Mouse (Mus musculus): ENCODE results near the gene Gpr89.

DNA sequence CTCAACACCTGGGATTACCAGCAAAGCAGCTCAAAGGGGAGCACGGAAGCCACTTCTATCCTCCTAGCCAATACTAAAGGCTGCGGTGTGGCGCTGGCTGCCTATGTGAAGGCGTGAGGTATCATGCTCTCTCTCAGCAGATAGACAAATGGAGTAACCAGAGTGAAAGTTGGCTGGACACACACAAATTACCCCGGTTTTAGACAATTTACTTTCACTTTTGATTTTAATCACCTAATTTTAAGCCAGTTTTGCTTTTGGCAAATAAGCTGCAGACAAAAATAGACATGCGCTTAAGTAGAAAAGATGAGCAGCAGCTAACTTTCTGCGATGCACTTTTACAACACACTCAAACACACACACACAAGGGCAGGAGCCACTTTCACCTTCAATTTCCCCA lies 21.5 kb downstream of the Gpr89 start:
- no peak for TF ChIP-seq CTCF (conservative IDR thresholded peaks at IDR 0.05; ENCODE audit: low read length)
- no peak for TF ChIP-seq POU5F1 (IDR thresholded peaks at IDR 0.05; ENCODE audit: borderline replicate concordance, low read length)
